Mouse (Mus musculus): ENCODE measurements around the gene Gm11437. TPM values are rescaled to one million over a fixed set of nuclear protein-coding genes. Genes with fewer than 3 reads are reported as not detected.

Gm11437 gene
- polyA plus RNA-seq, 1 experiment from 2014 or later, result not detected

DNA sequence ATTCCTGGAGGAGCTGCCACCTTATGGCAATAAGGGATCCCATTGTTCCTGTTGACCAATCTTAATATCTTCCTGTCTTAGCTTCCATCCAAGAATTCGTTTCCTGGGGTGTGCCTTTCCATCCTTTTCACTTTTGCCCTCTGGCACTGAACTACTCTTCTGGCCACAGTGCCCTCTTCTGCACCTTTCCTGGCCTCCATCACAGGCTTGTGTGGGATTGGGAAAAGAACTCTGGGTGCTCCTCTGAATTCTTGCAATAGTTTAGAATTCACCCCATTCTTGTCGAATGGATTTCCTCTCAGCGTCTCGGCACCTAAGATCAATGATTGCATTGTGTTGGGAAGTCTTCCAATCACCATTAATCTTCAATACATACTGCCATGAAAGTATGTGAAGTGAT, 11.3 kb upstream of the Gm11437 start:
- peak overlapping the region; percentile 96 for H3K4me2 ChIP-seq (replicated peaks; ENCODE audit: low read depth)
- H3K27ac ChIP-seq (replicated peaks), result peak overlapping the region; percentile 93; the same call in 1 of the 2 replicates
- TF ChIP-seq CTCF (IDR thresholded peaks at IDR 0.05; ENCODE audit: low read depth) (no peak), EP300 (optimal IDR thresholded peaks at IDR 0.05) (no peak)
- no peak for ATAC-seq (ENCODE audit: low FRiP score, low TSS enrichment)
- DNase-seq (ENCODE audit: low spot score), result no peak
- H3K4me3 ChIP-seq (ENCODE audit: low read depth, low read length), result no peak overlapping the region
- no peaks in the 10 kb centered on the region for H3K27me3 ChIP-seq (ENCODE audit: control insufficient read depth, insufficient read depth, low read length)
- no peaks in the 10 kb centered on the region for H3K36me3 ChIP-seq (ENCODE audit: control insufficient read depth, insufficient read depth, low read length)
- H3K9ac ChIP-seq (ENCODE audit: low read length), result no peak overlapping the region
- 0 out of 2 replicates have a peak, but pooled peaks cover 2% of the 10 kb centered on the region for H3K4me1 ChIP-seq (replicated peaks; ENCODE audit: control insufficient read depth, insufficient read depth)
- WGBS, result 24% methylated on average over 4 of the region's 4 CpGs
- H3K9me3 ChIP-seq (ENCODE audit: control insufficient read depth, low read length), result no peaks in the 10 kb centered on the region

DNA sequence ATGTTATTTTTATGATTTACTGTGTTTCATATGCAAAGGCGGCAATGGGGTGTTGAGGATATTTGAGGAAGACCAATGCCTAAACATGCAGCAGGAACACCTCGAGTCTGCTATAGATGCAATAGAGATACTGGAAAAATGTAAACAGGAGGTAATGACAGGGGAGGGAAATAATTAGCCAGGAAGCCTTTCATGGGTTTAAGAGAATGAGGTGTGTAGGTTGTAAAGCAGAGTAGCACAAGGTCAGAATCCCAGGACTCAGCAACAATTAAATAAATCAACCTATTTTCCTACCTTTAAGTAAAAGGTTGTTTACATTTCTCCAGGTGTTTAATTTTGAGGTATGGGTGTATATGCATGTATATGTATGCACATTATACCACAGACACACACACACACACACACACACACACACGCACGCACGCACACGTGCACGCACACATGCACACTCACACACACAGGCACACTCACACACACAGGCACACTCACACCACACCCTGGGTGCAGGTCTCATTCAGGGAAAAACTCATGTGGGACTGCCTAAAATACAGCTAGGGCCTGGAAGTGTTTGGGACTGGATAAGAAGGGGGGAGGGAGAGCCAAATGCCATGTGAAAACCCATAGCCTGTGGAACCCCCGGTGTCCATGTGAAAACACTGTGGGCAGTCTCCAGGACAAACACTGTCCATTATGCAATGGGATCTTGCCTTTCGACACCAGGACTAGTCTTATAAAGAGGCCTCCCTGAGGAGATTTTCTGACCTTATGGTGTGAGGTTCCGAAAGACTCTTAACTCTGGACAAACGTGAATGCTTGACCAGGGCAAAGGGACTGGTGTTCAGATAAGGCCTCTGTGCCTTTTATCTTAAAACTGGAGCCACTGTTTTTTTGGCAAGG, 5.5 kb upstream of the Gm11437 start:
- H3K36me3 ChIP-seq (ENCODE audit: control insufficient read depth, insufficient read depth, low read length), result no peaks in the 10 kb centered on the region
- H3K9me3 ChIP-seq (ENCODE audit: control insufficient read depth, low read length), result no peaks in the 10 kb centered on the region
- no peak overlapping the region for H3K27ac ChIP-seq (replicated peaks)
- 69% methylated on average over 11 of the region's 11 CpGs for WGBS
- DNase-seq (ENCODE audit: low spot score), result no peak
- H3K27me3 ChIP-seq (ENCODE audit: control insufficient read depth, insufficient read depth, low read length), result no peaks in the 10 kb centered on the region
- H3K4me3 ChIP-seq (ENCODE audit: low read depth, low read length), result no peak overlapping the region
- no peaks in the 10 kb centered on the region for H3K4me1 ChIP-seq (replicated peaks; ENCODE audit: control insufficient read depth, insufficient read depth)
- ATAC-seq (ENCODE audit: low FRiP score, low TSS enrichment), result no peak
- H3K4me2 ChIP-seq (replicated peaks; ENCODE audit: low read depth), result no peak overlapping the region
- TF ChIP-seq EP300 (optimal IDR thresholded peaks at IDR 0.05) (no peak), CTCF (IDR thresholded peaks at IDR 0.05; ENCODE audit: low read depth) (no peak)
- no peak overlapping the region for H3K9ac ChIP-seq (ENCODE audit: low read length)

DNA sequence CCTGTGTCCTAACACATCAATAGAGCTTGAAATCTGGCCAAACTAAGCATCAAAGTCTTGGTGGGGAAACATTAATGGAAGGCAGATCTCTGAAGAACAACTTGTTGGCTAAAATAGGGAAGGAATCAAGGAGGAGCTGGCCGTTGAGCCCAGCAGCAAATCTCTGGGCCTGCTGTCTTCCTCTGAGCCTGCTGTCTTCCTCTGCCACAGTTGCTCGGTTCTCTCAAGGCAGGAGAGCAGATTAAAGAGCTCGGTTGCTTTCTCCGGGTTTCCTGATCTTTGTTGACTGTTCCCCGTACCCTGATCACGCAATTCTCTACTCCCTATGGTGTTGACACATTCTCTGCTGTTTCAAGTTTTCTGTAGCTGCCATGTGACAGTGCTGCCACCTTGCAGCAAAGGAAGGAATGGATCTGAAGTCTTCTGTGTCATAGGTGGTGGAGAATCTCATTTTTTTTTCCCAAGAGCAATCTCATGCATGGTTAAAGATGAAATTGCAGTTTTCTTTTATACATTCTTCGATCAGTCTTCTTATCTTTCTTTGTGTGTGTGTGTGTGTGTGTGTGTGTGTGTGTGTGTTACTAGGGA, 1.5 kb upstream of the Gm11437 start:
- DNase-seq (ENCODE audit: low spot score) (peak; percentile 65), ATAC-seq (ENCODE audit: low FRiP score, low TSS enrichment) (peak; percentile 80)
- 0 out of 2 replicates have a peak overlapping the region, but pooled peaks have one; percentile 23 for H3K4me2 ChIP-seq (replicated peaks; ENCODE audit: low read depth)
- H3K9ac ChIP-seq (ENCODE audit: low read length), result peak overlapping the region; percentile 13; the same call in 1 of the 2 replicates
- no peaks in the 10 kb centered on the region for H3K9me3 ChIP-seq (ENCODE audit: control insufficient read depth, low read length)
- 19% methylated on average over 7 of the region's 7 CpGs for WGBS
- H3K4me1 ChIP-seq (replicated peaks; ENCODE audit: control insufficient read depth, insufficient read depth), result no peaks in the 10 kb centered on the region
- no peak for TF ChIP-seq EP300 (optimal IDR thresholded peaks at IDR 0.05)
- peak; percentile 92 for TF ChIP-seq CTCF (IDR thresholded peaks at IDR 0.05; ENCODE audit: low read depth)
- H3K27ac ChIP-seq (replicated peaks), result no peak overlapping the region
- H3K4me3 ChIP-seq (ENCODE audit: low read depth, low read length), result no peak overlapping the region
- no peaks in the 10 kb centered on the region for H3K36me3 ChIP-seq (ENCODE audit: control insufficient read depth, insufficient read depth, low read length)
- H3K27me3 ChIP-seq (ENCODE audit: control insufficient read depth, insufficient read depth, low read length), result no peaks in the 10 kb centered on the region

DNA sequence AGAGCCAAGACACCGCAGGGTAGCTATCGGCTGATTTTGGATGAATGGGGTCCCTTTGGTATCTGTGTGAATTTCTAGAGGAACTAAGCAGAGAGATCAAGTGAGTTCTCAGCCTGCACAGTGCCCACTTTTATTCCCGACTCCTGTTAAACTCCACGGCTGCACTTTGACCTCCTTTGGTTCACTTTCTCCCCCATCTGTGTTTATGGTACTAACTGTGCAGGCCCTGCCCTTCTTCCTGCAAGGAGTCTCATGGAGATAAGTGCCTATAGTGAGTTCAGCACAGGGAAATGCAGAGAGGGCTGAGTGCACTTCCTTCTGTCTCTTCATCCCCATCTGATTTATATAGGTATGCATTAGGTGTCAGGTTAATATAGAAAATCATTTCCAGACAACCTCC, 2.7 kb downstream of the Gm11437 start:
- H3K9ac ChIP-seq (ENCODE audit: low read length), result no peak overlapping the region
- H3K36me3 ChIP-seq (ENCODE audit: control insufficient read depth, insufficient read depth, low read length), result no peaks in the 10 kb centered on the region
- H3K4me3 ChIP-seq (ENCODE audit: low read depth, low read length), result no peak overlapping the region
- no peak overlapping the region for H3K27ac ChIP-seq (replicated peaks)
- H3K4me2 ChIP-seq (replicated peaks; ENCODE audit: low read depth), result no peak overlapping the region
- TF ChIP-seq CTCF (IDR thresholded peaks at IDR 0.05; ENCODE audit: low read depth), result no peak
- no peak for TF ChIP-seq EP300 (optimal IDR thresholded peaks at IDR 0.05)
- no peaks in the 10 kb centered on the region for H3K4me1 ChIP-seq (replicated peaks; ENCODE audit: control insufficient read depth, insufficient read depth)
- no peaks in the 10 kb centered on the region for H3K9me3 ChIP-seq (ENCODE audit: control insufficient read depth, low read length)
- WGBS, result 43% methylated on average over 4 of the region's 4 CpGs
- DNase-seq (ENCODE audit: low spot score) (no peak), ATAC-seq (ENCODE audit: low FRiP score, low TSS enrichment) (no peak)
- no peaks in the 10 kb centered on the region for H3K27me3 ChIP-seq (ENCODE audit: control insufficient read depth, insufficient read depth, low read length)

DNA sequence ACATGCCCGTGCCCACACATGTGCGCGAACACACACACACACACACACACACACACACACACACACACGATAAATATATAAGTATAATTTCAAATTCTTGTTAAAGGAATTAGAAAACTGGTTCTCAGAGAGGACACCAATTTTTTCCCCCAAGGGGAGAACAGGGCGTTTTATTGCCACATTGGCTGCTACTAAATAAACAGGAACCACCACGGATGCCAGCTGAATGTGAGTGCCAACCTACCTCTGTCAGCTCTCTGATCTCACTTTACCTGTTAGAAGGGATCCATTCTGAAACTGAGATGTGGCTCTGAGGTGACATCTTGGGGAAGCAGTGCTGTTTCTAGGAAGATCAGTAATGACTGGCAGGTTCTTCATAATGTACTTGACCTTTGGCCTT, 3.2 kb downstream of the Gm11437 start:
- H3K4me2 ChIP-seq (replicated peaks; ENCODE audit: low read depth), result no peak overlapping the region

More for the DNA sequence above, 3.2 kb downstream of the Gm11437 start:
- TF ChIP-seq CTCF (IDR thresholded peaks at IDR 0.05; ENCODE audit: low read depth) (no peak), EP300 (optimal IDR thresholded peaks at IDR 0.05) (no peak)
- H3K9me3 ChIP-seq (ENCODE audit: control insufficient read depth, low read length), result no peaks in the 10 kb centered on the region
- H3K4me1 ChIP-seq (replicated peaks; ENCODE audit: control insufficient read depth, insufficient read depth), result no peaks in the 10 kb centered on the region
- whole genome bisulfite sequencing, result 78% methylated on average over 6 of the region's 6 CpGs
- no peak overlapping the region for H3K9ac ChIP-seq (ENCODE audit: low read length)
- no peak for ATAC-seq (ENCODE audit: low FRiP score, low TSS enrichment)
- no peak overlapping the region for H3K27ac ChIP-seq (replicated peaks)
- H3K27me3 ChIP-seq (ENCODE audit: control insufficient read depth, insufficient read depth, low read length), result no peaks in the 10 kb centered on the region
- no peak for DNase-seq (ENCODE audit: low spot score)
- no peak overlapping the region for H3K4me3 ChIP-seq (ENCODE audit: low read depth, low read length)
- no peaks in the 10 kb centered on the region for H3K36me3 ChIP-seq (ENCODE audit: control insufficient read depth, insufficient read depth, low read length)
